Mouse (Mus musculus): Measurements from ENCODE around the gene Lrrc20. TPM values are rescaled to one million over a fixed set of nuclear protein-coding genes. Genes with fewer than 3 reads are reported as not detected.
A peak's percentile ranks its signal among the peaks of the same experiment; 100 is the strongest.

The Lrrc20 gene
- polyA plus RNA-seq, 1 experiment from 2014 or later: 14.5 TPM

DNA sequence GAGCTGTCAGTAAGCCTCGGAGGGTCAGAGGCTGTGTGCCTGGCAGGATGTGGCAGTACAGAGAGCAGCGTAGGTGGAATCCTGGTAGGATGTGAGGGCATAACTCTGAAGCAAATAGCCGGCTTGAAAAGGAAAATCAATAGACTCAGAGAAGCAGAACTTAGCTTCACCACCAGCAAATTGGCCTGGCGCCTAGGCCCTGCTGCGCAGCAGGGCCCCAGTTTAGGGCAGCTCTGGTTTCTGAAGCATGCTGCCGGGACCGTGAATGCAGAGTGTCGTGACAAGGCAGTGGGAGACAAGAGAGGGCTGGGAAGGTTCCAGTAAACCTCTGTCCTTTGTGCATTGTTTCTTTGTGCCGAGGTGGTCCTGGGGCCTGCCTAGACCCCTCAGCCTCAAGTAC lies 20.6 kb downstream of the Lrrc20 start:
- 54% methylated on average over 9 of the region's 9 CpGs for WGBS
- Histone ChIP-seq H3K27ac (replicated peaks) (no peak overlapping the region), H3K4me2 (no peak overlapping the region), H3K9ac (replicated peaks) (no peak overlapping the region), H3K36me3 (no peaks in the 10 kb centered on the region), H3K27me3 (replicated peaks) (no peaks in the 10 kb centered on the region), H3K9me3 (replicated peaks) (no peaks in the 10 kb centered on the region), H3K4me1 (0 out of 2 replicates have a peak, but pooled peaks cover 6% of the 10 kb centered on the region), H3K4me3 (replicated peaks) (no peak overlapping the region)
- ATAC-seq (ENCODE audit: low FRiP score): no peak

DNA sequence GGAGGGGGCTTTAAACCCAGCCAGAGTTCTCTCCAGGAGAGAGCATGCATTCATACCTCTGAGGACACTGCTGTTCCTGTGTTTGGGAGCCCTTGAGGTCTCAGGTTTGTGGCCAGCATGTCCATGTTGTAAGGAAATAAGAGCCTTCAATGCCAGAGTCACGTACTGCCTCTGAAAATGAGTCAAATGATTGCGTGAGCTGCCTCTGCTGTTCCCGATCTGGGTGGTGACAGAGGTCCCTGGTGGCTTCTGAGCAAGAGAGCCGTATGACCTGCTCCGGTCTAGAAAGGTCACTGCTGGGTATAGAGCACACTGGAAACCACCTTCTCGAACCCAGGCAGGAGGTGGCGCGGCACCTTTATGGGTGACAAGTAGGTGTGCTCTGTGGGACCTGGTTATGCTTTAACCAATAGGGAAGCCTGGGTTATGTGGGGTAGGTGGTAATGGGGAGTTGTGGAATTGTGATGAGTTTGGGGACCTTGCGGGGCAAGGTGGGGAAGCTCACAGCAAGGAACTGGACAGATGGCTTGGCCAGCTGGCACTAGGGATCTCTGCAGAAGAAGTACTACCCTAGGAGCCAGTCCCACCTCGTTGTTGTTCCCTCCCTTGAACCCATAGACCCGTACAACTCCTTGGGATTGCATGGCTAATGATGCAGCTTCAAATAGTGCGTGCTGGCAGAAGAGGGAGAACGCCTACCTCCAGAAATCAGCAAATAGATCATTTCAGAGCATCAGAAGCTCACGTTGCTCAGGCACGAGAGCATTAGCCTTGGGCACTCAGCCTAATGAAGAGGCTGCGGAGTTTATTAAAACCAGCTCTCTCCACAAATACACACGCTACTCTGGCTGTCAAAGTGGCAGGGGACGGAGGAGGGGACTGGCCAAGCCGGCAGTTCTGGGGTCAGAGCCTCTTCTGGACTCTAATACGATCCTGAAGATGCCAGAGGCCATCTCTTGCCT lies 24.2 kb downstream of the Lrrc20 start:
- 80% methylated on average over 20 of the region's 20 CpGs for WGBS
- H3K9ac ChIP-seq (replicated peaks): no peak overlapping the region
- no peaks in the 10 kb centered on the region for H3K9me3 ChIP-seq (replicated peaks)
- no peaks in the 10 kb centered on the region for H3K36me3 ChIP-seq
- no peak for ATAC-seq (ENCODE audit: low FRiP score)
- no peak overlapping the region for H3K4me2 ChIP-seq
- H3K4me1 ChIP-seq: 0 out of 2 replicates have a peak, but pooled peaks cover 6% of the 10 kb centered on the region
- no peaks in the 10 kb centered on the region for H3K27me3 ChIP-seq (replicated peaks)
- no peak overlapping the region for H3K4me3 ChIP-seq (replicated peaks)
- no peak overlapping the region for H3K27ac ChIP-seq (replicated peaks)

- H3K9ac ChIP-seq (replicated peaks): no peak overlapping the region
- 0 out of 2 replicates have a peak, but pooled peaks cover 6% of the 10 kb centered on the region for H3K4me1 ChIP-seq
- H3K27ac ChIP-seq (replicated peaks): no peak overlapping the region
- no peak overlapping the region for H3K4me2 ChIP-seq
- ATAC-seq (ENCODE audit: low FRiP score): no peak
- H3K4me3 ChIP-seq (replicated peaks): no peak overlapping the region
- WGBS: 71% methylated on average over 7 of the region's 7 CpGs
- no peaks in the 10 kb centered on the region for H3K27me3 ChIP-seq (replicated peaks)
- H3K9me3 ChIP-seq (replicated peaks): no peaks in the 10 kb centered on the region
- H3K36me3 ChIP-seq: no peaks in the 10 kb centered on the region
Measured at GRCm38 (mm10) chr10:61500756-61501155, 25.2 kb downstream of the Lrrc20 start.

DNA sequence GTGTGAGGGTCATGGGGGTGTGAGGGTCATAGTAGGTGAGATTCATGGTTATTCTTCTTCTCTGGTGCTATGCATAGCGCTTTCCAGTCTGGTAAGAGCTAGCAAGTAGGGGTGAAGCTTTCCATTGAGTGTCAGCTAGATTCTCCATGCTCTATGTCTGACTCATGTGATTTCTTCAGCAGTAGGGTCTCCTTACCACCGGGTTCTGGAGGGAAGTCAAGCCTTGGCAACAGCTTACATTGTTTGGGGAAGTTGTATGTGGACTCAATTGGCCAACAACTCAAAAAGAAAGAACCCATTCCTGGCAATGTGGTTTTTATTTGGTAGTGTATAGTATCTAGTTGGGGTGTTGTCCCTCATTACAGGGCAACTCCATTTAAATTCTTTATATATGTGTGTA lies 28.5 kb downstream of the Lrrc20 start:
- H3K36me3 ChIP-seq: no peaks in the 10 kb centered on the region
- 91% methylated on average over 2 of the region's 2 CpGs for WGBS
- ATAC-seq (ENCODE audit: low FRiP score): no peak

GRCm38 (mm10) chr10:61506381-61507200 lies 31.0 kb downstream of the Lrrc20 start:
- Histone ChIP-seq H3K4me1 (0 out of 2 replicates have a peak, but pooled peaks cover 7% of the 10 kb centered on the region), H3K9ac (replicated peaks) (no peak overlapping the region), H3K4me2 (no peak overlapping the region), H3K4me3 (replicated peaks) (no peak overlapping the region), H3K9me3 (replicated peaks) (no peaks in the 10 kb centered on the region), H3K27ac (replicated peaks) (0 out of 2 replicates have a peak overlapping the region, but pooled peaks have one; percentile 6), H3K27me3 (replicated peaks) (no peaks in the 10 kb centered on the region), H3K36me3 (no peaks in the 10 kb centered on the region)
- 68% methylated on average over 7 of the region's 7 CpGs for WGBS
- ATAC-seq (ENCODE audit: low FRiP score): no peak

More for the DNA sequence above, 28.5 kb downstream of the Lrrc20 start:
- Histone ChIP-seq H3K4me2 (no peak overlapping the region), H3K4me3 (replicated peaks) (no peak overlapping the region), H3K27ac (replicated peaks) (no peak overlapping the region), H3K9ac (replicated peaks) (no peak overlapping the region), H3K27me3 (replicated peaks) (no peaks in the 10 kb centered on the region), H3K9me3 (replicated peaks) (no peaks in the 10 kb centered on the region), H3K4me1 (no peaks in the 10 kb centered on the region)

DNA sequence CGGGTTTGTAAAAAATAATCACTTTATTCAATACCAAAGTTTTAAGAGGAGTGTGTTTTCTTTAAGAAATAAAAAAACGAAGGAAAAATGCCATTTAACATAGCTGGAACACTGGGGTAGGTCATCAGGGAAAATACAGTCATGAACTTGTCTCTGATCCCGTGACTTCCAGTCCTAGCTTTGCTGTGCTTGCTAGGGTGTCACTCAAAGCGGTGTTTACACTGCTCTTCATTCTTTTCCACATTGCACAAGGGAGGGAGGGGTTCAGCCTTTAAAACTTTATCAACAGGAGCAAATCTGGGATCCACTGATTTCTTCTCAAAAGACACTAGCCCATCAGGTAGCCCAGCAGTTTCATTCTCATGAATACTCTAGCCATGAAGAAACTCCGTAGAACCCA lies 34.3 kb downstream of the Lrrc20 start:
- 90% methylated on average over 5 of the region's 5 CpGs for WGBS
- Histone ChIP-seq H3K36me3 (no peaks in the 10 kb centered on the region), H3K4me1 (peaks cover 15% of the 10 kb centered on the region), H3K9ac (replicated peaks) (no peak overlapping the region), H3K27ac (replicated peaks) (no peak overlapping the region), H3K4me3 (replicated peaks) (no peak overlapping the region), H3K4me2 (no peak overlapping the region), H3K27me3 (replicated peaks) (no peaks in the 10 kb centered on the region), H3K9me3 (replicated peaks) (no peaks in the 10 kb centered on the region)
- no peak for ATAC-seq (ENCODE audit: low FRiP score)

- Histone ChIP-seq H3K27ac (replicated peaks) (no peak overlapping the region), H3K9me3 (replicated peaks) (no peaks in the 10 kb centered on the region), H3K4me2 (no peak overlapping the region), H3K36me3 (no peaks in the 10 kb centered on the region), H3K27me3 (replicated peaks) (no peaks in the 10 kb centered on the region), H3K4me3 (replicated peaks) (no peak overlapping the region), H3K9ac (replicated peaks) (no peak overlapping the region), H3K4me1 (peaks cover 15% of the 10 kb centered on the region)
- WGBS: 27% methylated on average over 7 of the region's 7 CpGs
- ATAC-seq (ENCODE audit: low FRiP score): no peak; the same call in 1 of the 2 replicates
Measured at GRCm38 (mm10) chr10:61510809-61511208, 35.2 kb downstream of the Lrrc20 start.

GRCm38 (mm10) chr10:61512215-61512889 lies 36.8 kb downstream of the Lrrc20 start:
- Histone ChIP-seq H3K4me3 (replicated peaks) (no peak overlapping the region), H3K27ac (replicated peaks) (no peak overlapping the region), H3K9me3 (replicated peaks) (no peaks in the 10 kb centered on the region), H3K27me3 (replicated peaks) (no peaks in the 10 kb centered on the region), H3K4me1 (peaks cover 19% of the 10 kb centered on the region), H3K36me3 (no peaks in the 10 kb centered on the region), H3K9ac (replicated peaks) (no peak overlapping the region), H3K4me2 (no peak overlapping the region)
- ATAC-seq (ENCODE audit: low FRiP score): 0 out of 2 replicates have a peak, but pooled peaks have one; percentile 33
- 47% methylated on average over 11 of the region's 11 CpGs for WGBS

- 84% methylated on average over 5 of the region's 5 CpGs for WGBS
- H3K4me2 ChIP-seq: no peak overlapping the region
- no peaks in the 10 kb centered on the region for H3K36me3 ChIP-seq
- no peak overlapping the region for H3K4me3 ChIP-seq (replicated peaks)
- H3K4me1 ChIP-seq: peaks cover 21% of the 10 kb centered on the region
- no peak overlapping the region for H3K9ac ChIP-seq (replicated peaks)
- no peaks in the 10 kb centered on the region for H3K27me3 ChIP-seq (replicated peaks)
- no peaks in the 10 kb centered on the region for H3K9me3 ChIP-seq (replicated peaks)
- no peak for ATAC-seq (ENCODE audit: low FRiP score)
- no peak overlapping the region for H3K27ac ChIP-seq (replicated peaks)
Measured at GRCm38 (mm10) chr10:61516866-61517265, 41.3 kb downstream of the Lrrc20 start.

DNA sequence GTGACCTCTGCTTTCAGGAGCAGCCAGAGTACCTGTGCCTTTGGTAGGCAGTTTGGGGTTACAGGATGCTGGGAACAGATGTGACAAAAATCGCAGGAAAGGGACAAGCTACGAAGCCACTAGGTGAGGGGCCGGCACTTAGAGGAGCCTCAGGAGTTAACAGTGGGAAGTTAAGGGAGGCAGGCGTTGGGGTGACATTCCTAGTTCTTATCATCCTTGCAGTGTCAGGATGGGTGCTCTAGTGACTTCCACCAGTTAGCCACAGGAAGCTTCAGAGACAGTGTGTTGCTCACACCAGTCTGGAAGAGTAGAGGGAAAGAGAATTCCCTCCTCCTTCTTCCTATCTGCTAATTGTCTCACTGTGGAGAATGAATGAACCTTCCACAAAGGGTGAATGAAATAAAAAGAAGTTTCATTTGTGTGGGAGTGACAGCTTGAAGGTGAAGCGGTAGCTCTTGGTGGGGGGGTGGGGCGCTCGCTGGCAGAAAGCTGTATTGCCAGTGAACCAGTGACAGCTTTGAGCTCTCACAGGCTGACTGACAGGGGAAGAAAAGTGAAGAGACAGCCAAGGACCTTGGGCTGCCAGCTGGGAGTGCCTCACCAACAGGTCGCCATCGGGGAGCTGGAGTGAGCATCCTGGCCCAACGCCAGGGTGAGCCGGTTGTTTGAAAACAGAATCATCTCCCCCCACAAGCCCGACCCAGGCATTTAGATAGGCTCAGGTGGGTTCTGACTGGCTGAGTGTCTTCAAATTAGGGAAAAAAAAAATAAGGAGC lies 41.9 kb downstream of the Lrrc20 start:
- Histone ChIP-seq H3K9ac (replicated peaks) (no peak overlapping the region), H3K4me3 (replicated peaks) (no peak overlapping the region), H3K27me3 (replicated peaks) (no peaks in the 10 kb centered on the region), H3K36me3 (no peaks in the 10 kb centered on the region), H3K4me2 (no peak overlapping the region), H3K9me3 (replicated peaks) (no peaks in the 10 kb centered on the region), H3K27ac (replicated peaks) (no peak overlapping the region), H3K4me1 (peaks cover 17% of the 10 kb centered on the region)
- ATAC-seq (ENCODE audit: low FRiP score): no peak
- WGBS: 41% methylated on average over 12 of the region's 12 CpGs

GRCm38 (mm10) chr10:61518320-61518719 lies 42.7 kb downstream of the Lrrc20 start:
- 82% methylated on average over 9 of the region's 9 CpGs for WGBS
- H3K9me3 ChIP-seq (replicated peaks): no peaks in the 10 kb centered on the region
- H3K4me3 ChIP-seq (replicated peaks): no peak overlapping the region
- H3K27me3 ChIP-seq (replicated peaks): no peaks in the 10 kb centered on the region
- H3K9ac ChIP-seq (replicated peaks): no peak overlapping the region
- no peaks in the 10 kb centered on the region for H3K36me3 ChIP-seq
- peaks cover 13% of the 10 kb centered on the region for H3K4me1 ChIP-seq
- H3K27ac ChIP-seq (replicated peaks): no peak overlapping the region
- ATAC-seq (ENCODE audit: low FRiP score): no peak
- no peak overlapping the region for H3K4me2 ChIP-seq

Data from neural tube, embryonic 15.5 days (tissue).